Mouse (Mus musculus) colon, adult 2 months (tissue): ENCODE results near the gene Tnfsf9. TPM values are rescaled to one million over a fixed set of nuclear protein-coding genes. Genes with fewer than 3 reads are reported as not detected.

Experiments
- polyA plus RNA-seq: library from polyadenylated mRNA; depleted of rRNA; stranded (reverse); fragments of >200 nt; gene quantifications from 2 replicates; pipeline ENCODE4 v1.2.3, GENCODE M21; 2012; rRNA removed

Tnfsf9 gene
- polyA plus RNA-seq, result 2.2 and 2.3 TPM in 2 replicates

DNA sequence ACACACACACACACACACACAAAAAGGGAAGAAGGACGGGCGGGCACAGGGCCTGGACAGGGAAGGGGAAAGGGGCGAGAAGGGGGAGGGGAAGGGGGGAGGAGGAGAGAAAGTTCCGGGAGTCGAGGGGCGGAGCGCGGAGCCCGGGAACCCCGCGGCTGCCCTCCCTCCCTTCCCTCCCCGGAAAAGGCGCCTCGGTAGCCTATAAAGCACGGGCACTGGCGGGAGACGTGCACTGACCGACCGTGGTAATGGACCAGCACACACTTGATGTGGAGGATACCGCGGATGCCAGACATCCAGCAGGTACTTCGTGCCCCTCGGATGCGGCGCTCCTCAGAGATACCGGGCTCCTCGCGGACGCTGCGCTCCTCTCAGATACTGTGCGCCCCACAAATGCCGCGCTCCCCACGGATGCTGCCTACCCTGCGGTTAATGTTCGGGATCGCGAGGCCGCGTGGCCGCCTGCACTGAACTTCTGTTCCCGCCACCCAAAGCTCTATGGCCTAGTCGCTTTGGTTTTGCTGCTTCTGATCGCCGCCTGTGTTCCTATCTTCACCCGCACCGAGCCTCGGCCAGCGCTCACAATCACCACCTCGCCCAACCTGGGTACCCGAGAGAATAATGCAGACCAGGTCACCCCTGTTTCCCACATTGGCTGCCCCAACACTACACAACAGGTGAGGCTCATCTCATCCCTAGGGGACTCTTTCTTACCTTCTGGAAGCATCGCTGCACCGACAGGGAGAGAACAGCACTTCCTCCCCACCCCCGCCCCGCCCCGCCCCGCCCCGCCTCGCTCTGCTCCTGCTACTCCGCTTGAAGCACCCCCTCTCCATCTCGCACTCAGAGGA, at the start of gene Tnfsf9:
TSS of gene Tnfsf9 (plus strand) at position 145 of the 854 bp plus-strand sequence.

DNA sequence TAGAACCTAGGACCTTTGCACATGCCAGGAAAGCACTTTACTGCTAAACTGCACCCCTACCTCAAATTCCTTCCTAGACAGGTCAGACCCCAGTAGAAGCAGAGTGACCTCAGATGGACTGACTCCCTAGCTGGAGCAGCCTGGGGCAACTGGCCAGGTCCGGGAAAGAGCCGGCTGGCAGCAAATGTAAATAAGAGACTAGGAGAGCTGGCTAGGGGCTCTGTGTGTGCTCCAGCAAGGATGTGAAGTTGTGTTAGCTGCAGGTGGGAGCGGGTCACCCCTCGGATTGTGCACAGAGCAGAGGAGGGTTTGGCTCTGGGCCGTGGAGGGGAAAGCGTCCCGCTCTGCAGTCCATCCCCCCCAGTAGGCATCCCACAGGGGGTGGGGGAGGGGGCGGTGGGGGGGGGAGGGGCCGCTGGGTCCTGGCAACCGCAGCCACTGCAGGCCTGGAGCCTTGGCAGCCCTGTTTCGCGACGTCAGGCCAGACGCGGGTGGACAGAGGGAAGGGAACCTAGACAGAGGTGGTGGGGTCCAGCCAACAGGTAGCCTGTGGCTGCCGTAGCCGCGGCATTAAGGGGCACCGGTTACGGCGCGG, 46.1 kb upstream of the Tnfsf9 start, which contains the start of gene Crb3:
TSS of gene Crb3 (plus strand) at position 215 of the 595 bp plus-strand sequence.

DNA sequence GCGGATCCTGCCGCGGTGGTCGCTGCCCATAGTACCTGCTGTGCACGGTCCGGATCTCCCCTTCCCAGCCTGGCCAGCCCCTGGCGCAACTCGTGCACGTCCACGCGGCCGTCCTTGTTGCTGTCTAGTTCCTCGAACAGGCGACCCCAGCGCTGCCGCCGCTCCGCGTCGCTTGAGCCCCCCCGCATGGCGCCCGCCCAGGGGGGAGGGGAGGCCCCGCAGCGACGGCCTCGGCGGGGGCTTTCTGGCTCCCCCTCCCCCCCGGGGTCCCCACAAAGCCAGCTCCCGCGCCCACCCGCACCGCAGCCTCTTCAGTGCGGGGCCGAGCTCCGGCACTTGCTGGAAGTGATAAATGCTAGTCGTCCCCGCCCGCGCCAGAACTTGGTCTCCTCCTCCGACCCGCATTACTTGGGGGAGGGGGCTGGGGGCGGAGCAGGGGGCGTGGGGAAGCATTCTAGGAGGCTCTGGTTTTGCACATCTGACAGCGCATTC, 45.6 kb upstream of the Tnfsf9 start, which contains the start of gene Slc25a23:
TSS of gene Slc25a23 (minus strand) at position 378 of the 492 bp plus-strand sequence.

DNA sequence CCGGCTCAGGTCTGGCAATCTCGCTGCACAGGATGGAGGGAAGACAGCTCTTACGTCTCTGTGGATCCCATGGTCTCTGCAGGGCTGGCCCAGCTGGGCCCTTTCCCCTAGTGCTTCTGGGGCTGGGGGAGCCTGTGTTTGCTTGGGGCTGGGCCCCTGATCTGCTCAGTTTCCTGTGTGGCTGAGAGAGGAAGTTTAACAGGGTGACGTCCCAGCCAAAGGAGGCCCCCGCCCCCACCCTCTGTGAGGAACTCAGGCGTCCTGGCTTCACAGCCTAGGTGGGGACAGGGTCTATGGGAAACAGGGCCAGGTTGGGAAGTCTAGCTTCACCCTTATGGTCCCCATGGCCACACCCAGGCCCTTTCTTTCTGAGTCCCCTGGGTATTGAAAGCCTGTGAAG, 26.8 kb upstream of the Tnfsf9 start, which contains the start of gene Dennd1c:
TSS of gene Dennd1c (minus strand) at position 179 of the 400 bp plus-strand sequence.

DNA sequence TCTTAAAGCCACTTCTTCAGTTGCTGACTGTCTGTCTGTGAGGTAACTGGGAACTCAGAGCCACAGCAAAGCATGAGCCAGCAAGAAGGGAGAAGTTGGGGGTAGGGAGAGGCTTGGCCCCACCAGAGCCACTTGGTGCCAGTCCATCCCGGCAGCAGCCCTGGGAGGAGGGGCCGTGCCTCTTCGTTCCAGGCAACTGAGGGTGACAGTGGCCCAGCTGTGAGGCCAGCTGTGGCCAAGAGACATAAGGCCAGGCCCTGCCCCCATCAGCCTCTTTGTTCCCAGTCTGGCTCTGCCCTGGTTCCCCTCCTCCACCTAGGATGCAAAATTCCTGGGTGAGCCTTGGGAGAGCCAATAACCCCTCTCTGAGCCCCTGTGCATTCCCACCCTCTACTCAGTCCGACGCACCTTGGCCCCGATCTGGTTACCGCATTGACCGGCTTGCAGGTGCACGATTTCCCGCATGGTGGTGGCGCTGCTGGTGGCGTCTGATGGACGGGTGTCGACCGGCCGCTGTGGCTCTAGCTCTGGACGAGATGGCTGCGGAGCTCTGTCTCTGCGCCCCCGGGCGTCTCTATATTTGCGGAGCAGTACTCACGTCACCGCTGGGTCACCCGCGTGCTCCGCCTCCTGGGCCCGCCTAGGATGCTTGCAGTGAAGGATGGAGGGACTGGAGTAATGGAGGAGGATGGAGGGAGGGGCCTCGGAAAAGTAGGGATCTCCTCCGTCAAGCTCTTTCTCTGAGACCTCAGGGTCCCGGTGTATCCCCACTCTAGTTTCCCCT, 17.9 kb upstream of the Tnfsf9 start, which contains the start of gene Tubb4a:
TSS of gene Tubb4a (minus strand) at position 734 of the 784 bp plus-strand sequence.

DNA sequence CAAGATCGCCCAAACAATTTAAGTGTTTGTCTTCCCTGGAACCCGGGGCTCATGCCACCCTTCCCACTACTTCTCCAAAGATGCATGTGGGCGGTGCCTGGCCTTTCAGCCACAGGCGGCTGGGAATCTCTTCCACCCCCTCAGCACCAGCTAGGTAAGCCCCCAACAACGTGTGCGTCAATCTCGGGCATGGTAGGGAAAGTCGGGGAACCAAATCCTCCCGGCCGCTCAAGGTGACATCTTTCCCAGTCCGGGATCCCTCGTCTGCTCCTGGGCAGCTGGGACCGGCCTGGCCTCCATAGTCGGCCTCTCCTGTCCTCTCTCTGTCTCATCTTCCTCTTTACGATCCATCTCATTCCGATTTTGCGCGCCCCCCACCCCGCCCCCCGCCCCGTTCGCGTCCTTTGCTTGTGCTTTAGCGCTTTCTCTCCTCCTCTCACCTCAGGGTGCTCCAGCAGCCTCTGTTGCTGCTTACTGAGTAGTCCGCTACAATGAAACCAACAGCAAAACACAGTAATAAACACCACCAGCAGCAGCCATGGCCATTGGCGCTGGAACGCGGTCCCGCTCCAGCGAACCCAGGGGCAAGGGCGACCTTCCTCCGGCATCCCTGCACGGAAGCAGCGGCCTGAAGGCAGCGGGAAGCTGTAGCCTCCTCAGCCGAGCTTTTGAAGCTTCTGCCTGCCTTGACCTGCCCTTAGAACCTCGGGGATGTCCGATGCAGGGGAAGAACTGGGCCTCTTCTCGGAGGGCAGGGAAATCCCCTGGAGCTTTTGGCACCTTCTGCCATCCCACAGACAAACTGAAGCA, 44.1 kb downstream of the Tnfsf9 start, which contains the start of gene Cd70:
TSS of gene Cd70 (minus strand) at position 784 of the 810 bp plus-strand sequence.

Other genes with a start within 250 kb of the Tnfsf9 start
- not detected in 2 replicates for gene Acsbg2, start 230.9 kb upstream of the Tnfsf9 start, polyA plus RNA-seq
- 0.05 and 0.22 TPM in 2 replicates for gene 1700061G19Rik, start 229.8 kb upstream of the Tnfsf9 start, polyA plus RNA-seq
- 59.6 and 65.3 TPM in 2 replicates for gene Mllt1, start 169.9 kb upstream of the Tnfsf9 start, polyA plus RNA-seq
- 73.6 and 84.8 TPM in 2 replicates for gene Acer1, start 123.2 kb upstream of the Tnfsf9 start, polyA plus RNA-seq
- gene Clpp, start 115.0 kb upstream of the Tnfsf9 start, polyA plus RNA-seq, result 174 and 182 TPM in 2 replicates
- 70.7 and 72.3 TPM in 2 replicates for gene Alkbh7, start 108.0 kb upstream of the Tnfsf9 start, polyA plus RNA-seq
- gene Pspn, start 105.3 kb upstream of the Tnfsf9 start, polyA plus RNA-seq, result 0.57 TPM in 1 of 2 replicates, not detected in the other
- 31.0 and 35.2 TPM in 2 replicates for gene Gtf2f1, start 94.0 kb upstream of the Tnfsf9 start, polyA plus RNA-seq
- 0.24 TPM in 1 of 2 replicates, not detected in the other for gene Gm17949, start 93.9 kb upstream of the Tnfsf9 start, polyA plus RNA-seq
- gene Khsrp, start 73.8 kb upstream of the Tnfsf9 start, polyA plus RNA-seq, result 83.9 and 101 TPM in 2 replicates
- gene Slc25a41, start 63.7 kb upstream of the Tnfsf9 start, polyA plus RNA-seq, result not detected in 2 replicates
- 237 and 303 TPM in 2 replicates for gene Crb3, start 46.2 kb upstream of the Tnfsf9 start, polyA plus RNA-seq
- 33.4 and 39.0 TPM in 2 replicates for gene Slc25a23, start 45.5 kb upstream of the Tnfsf9 start, polyA plus RNA-seq
- gene Dennd1c, start 26.8 kb upstream of the Tnfsf9 start, polyA plus RNA-seq, result 3.9 and 4.8 TPM in 2 replicates
- gene Tubb4a, start 17.5 kb upstream of the Tnfsf9 start, polyA plus RNA-seq, result 8.0 and 8.8 TPM in 2 replicates
- gene Cd70, start 44.5 kb downstream of the Tnfsf9 start, polyA plus RNA-seq, result not detected in 2 replicates
- gene Tnfsf14, start 88.9 kb downstream of the Tnfsf9 start, polyA plus RNA-seq, result 0.48 and 0.52 TPM in 2 replicates
- 40.1 and 41.4 TPM in 2 replicates for gene C3, start 122.8 kb downstream of the Tnfsf9 start, polyA plus RNA-seq
- gene Gpr108, start 143.1 kb downstream of the Tnfsf9 start, polyA plus RNA-seq, result 108 and 126 TPM in 2 replicates
- gene Trip10, start 144.1 kb downstream of the Tnfsf9 start, polyA plus RNA-seq, result 46.6 and 47.7 TPM in 2 replicates
- gene Vav1, start 173.8 kb downstream of the Tnfsf9 start, polyA plus RNA-seq, result 5.4 TPM in 2 replicates